ENCODE assay signal across 8 mouse cellular contexts in genomic region chr3:94974026-94974527, GRCm38 (mm10). TPM values are rescaled to one million over a fixed set of nuclear protein-coding genes. Genes with fewer than 3 reads are reported as not detected.
A peak's percentile ranks its signal among the peaks of the same experiment; 100 is the strongest.
DNase-seq lines count a peak whose midpoint lies in the region; ATAC-seq lines count a peak whose summit lies in the region.

No protein-coding gene starts in this region.

- H3K4me3 ChIP-seq in kidney, embryonic 14.5 days (ENCODE audit: low read length), result peak overlapping the region; percentile 82
- peak overlapping the region; percentile 98 for H3K4me3 ChIP-seq in hindbrain, embryonic 16.5 days (ENCODE audit: low read length)
- peak overlapping the region; percentile 75 for H3K4me3 ChIP-seq in midbrain, embryonic 16.5 days (ENCODE audit: low read depth, low read length)

- H3K4me1 ChIP-seq in kidney, embryonic 14.5 days (ENCODE audit: control insufficient read depth, insufficient read depth, low read length), result peaks cover 6% of the 10 kb centered on the region
- peaks cover 11% of the 10 kb centered on the region for H3K4me1 ChIP-seq in hindbrain, embryonic 16.5 days (ENCODE audit: control insufficient read depth, insufficient read depth, low read depth, low read length)
- H3K4me1 ChIP-seq in midbrain, embryonic 16.5 days (ENCODE audit: control insufficient read depth, insufficient read depth, low read length), result peaks cover 14% of the 10 kb centered on the region

- peak overlapping the region; percentile 59 for H3K4me2 ChIP-seq in kidney, embryonic 14.5 days (replicated peaks; ENCODE audit: low read depth, low read length)
- peak overlapping the region; percentile 60 for H3K4me2 ChIP-seq in hindbrain, embryonic 16.5 days (ENCODE audit: low read length)
- H3K4me2 ChIP-seq in midbrain, embryonic 16.5 days (ENCODE audit: low read length), result peak overlapping the region; percentile 54

- no peak for DNase-seq in kidney, postnatal 25 days
- DNase-seq in MN1 (ENCODE audit: low spot score), result no peak
- DNase-seq in cerebellum, adult 11 months, result no peak
- no peak for DNase-seq in thymus, postnatal 36 days

- peak overlapping the region; percentile 88 for H3K9ac ChIP-seq in kidney, embryonic 14.5 days (ENCODE audit: low read depth, low read length)
- H3K9ac ChIP-seq in hindbrain, embryonic 16.5 days (ENCODE audit: low read depth, low read length), result peak overlapping the region; percentile 43
- peak overlapping the region; percentile 61 for H3K9ac ChIP-seq in midbrain, embryonic 16.5 days (ENCODE audit: low read depth, low read length)

- ATAC-seq in kidney, embryonic 14.5 days (ENCODE audit: low FRiP score, low TSS enrichment), result peak; percentile 26; the same call in 1 of the 2 replicates
- ATAC-seq in common myeloid progenitor, adult 5-6 weeks (replicated peaks; ENCODE audit: low read depth, poor library complexity, severe bottlenecking), result peak; percentile 6; the same call in 1 of the 2 replicates
- ATAC-seq in hindbrain, embryonic 16.5 days, result peak; percentile 64
- peak; percentile 44 for ATAC-seq in midbrain, embryonic 16.5 days

- no peaks in the 10 kb centered on the region for H3K9me3 ChIP-seq in kidney, embryonic 14.5 days (ENCODE audit: control insufficient read depth, low read length)
- no peaks in the 10 kb centered on the region for H3K9me3 ChIP-seq in hindbrain, embryonic 16.5 days (ENCODE audit: control insufficient read depth, low read length)
- H3K9me3 ChIP-seq in midbrain, embryonic 16.5 days (replicated peaks; ENCODE audit: control insufficient read depth, low read length, poor library complexity, severe bottlenecking), result no peaks in the 10 kb centered on the region

- H3K27me3 ChIP-seq in kidney, embryonic 14.5 days (ENCODE audit: control insufficient read depth, insufficient read depth, low read length), result no peaks in the 10 kb centered on the region
- no peaks in the 10 kb centered on the region for H3K27me3 ChIP-seq in hindbrain, embryonic 16.5 days (replicated peaks; ENCODE audit: control insufficient read depth, insufficient read depth, low read length)
- H3K27me3 ChIP-seq in midbrain, embryonic 16.5 days (ENCODE audit: control insufficient read depth, insufficient read depth, low read depth, low read length), result no peaks in the 10 kb centered on the region

- H3K36me3 ChIP-seq in kidney, embryonic 14.5 days (ENCODE audit: control insufficient read depth, insufficient read depth, low read length), result 0 out of 2 replicates have a peak, but pooled peaks cover 5% of the 10 kb centered on the region
- H3K36me3 ChIP-seq in hindbrain, embryonic 16.5 days (ENCODE audit: control insufficient read depth, insufficient read depth, low read length), result 0 out of 2 replicates have a peak, but pooled peaks cover 3% of the 10 kb centered on the region
- no peaks in the 10 kb centered on the region for H3K36me3 ChIP-seq in midbrain, embryonic 16.5 days (ENCODE audit: control insufficient read depth, insufficient read depth, low read length)

- 22% methylated on average over 9 of the region's 9 CpGs for WGBS in kidney, embryonic 14.5 days
- WGBS in hindbrain, embryonic 16.5 days, result 16% methylated on average over 9 of the region's 9 CpGs
- 14% methylated on average over 9 of the region's 9 CpGs for WGBS in midbrain, embryonic 16.5 days

- no peak overlapping the region; the same call in 1 of the 2 replicates for H3K27ac ChIP-seq in kidney, embryonic 14.5 days (ENCODE audit: low read depth, low read length)
- H3K27ac ChIP-seq in hindbrain, embryonic 16.5 days (ENCODE audit: low read depth, low read length), result peak overlapping the region; percentile 16; the same call in 1 of the 2 replicates
- H3K27ac ChIP-seq in midbrain, embryonic 16.5 days (ENCODE audit: low read length), result 0 out of 2 replicates have a peak overlapping the region, but pooled peaks have one; percentile 48

RNA-seq across cellular contexts. Expression of gene Pi4kb, which starts 0.5 kb away (rescaled TPM):
- polyA plus RNA-seq in kidney, embryonic 14.5 days (2014; fragmentation: Nextera tagmentation; extraction: Ambion mirVana), result 22.6 and 25.7 TPM in 2 replicates
- total RNA-seq in common myeloid progenitor, adult 5-6 weeks (2017), result 11.6 and 43.0 TPM in 2 replicates
- 22.1 and 26.2 TPM in 2 replicates for polyA plus RNA-seq in hindbrain, embryonic 16.5 days (2015; fragmentation: Nextera tagmentation; extraction: Ambion mirVana)
- 21.1 and 22.4 TPM in 2 replicates for polyA plus RNA-seq in midbrain, embryonic 16.5 days (2015; fragmentation: Nextera tagmentation; extraction: Ambion mirVana)

RNA-seq across cellular contexts. Expression of gene Rfx5, which starts 20.2 kb away (rescaled TPM):
- 8.7 and 13.0 TPM in 2 replicates for polyA plus RNA-seq in kidney, embryonic 14.5 days (2014; fragmentation: Nextera tagmentation; extraction: Ambion mirVana)
- total RNA-seq in common myeloid progenitor, adult 5-6 weeks (2017), result 24.3 and 27.3 TPM in 2 replicates
- polyA plus RNA-seq in hindbrain, embryonic 16.5 days (2015; fragmentation: Nextera tagmentation; extraction: Ambion mirVana), result 6.1 and 7.1 TPM in 2 replicates
- polyA plus RNA-seq in midbrain, embryonic 16.5 days (2015; fragmentation: Nextera tagmentation; extraction: Ambion mirVana), result 6.2 and 7.5 TPM in 2 replicates

RNA-seq across cellular contexts. Expression of gene Zfp687, which starts 41.2 kb away (rescaled TPM):
- polyA plus RNA-seq in kidney, embryonic 14.5 days (2014; fragmentation: Nextera tagmentation; extraction: Ambion mirVana), result 28.7 and 38.1 TPM in 2 replicates
- total RNA-seq in common myeloid progenitor, adult 5-6 weeks (2017), result 18.2 and 20.6 TPM in 2 replicates
- 15.9 and 22.0 TPM in 2 replicates for polyA plus RNA-seq in hindbrain, embryonic 16.5 days (2015; fragmentation: Nextera tagmentation; extraction: Ambion mirVana)
- 17.6 and 18.7 TPM in 2 replicates for polyA plus RNA-seq in midbrain, embryonic 16.5 days (2015; fragmentation: Nextera tagmentation; extraction: Ambion mirVana)

RNA-seq across cellular contexts. Expression of gene Selenbp1, which starts 41.2 kb away (rescaled TPM):
- 35.6 and 40.0 TPM in 2 replicates for polyA plus RNA-seq in kidney, embryonic 14.5 days (2014; fragmentation: Nextera tagmentation; extraction: Ambion mirVana)
- total RNA-seq in common myeloid progenitor, adult 5-6 weeks (2017), result 41.5 and 57.4 TPM in 2 replicates
- polyA plus RNA-seq in hindbrain, embryonic 16.5 days (2015; fragmentation: Nextera tagmentation; extraction: Ambion mirVana), result 18.1 and 23.5 TPM in 2 replicates
- 10.8 and 12.4 TPM in 2 replicates for polyA plus RNA-seq in midbrain, embryonic 16.5 days (2015; fragmentation: Nextera tagmentation; extraction: Ambion mirVana)

Comparison
In these comparisons a context has a peak if more than half of its experiments do, and no peak if none do; other contexts are left out.
1. ATAC-seq: peak in every context shown above with its lines; median percentile 64 in hindbrain, embryonic 16.5 days; 44 in midbrain, embryonic 16.5 days; 26 in kidney, embryonic 14.5 days; 6 in common myeloid progenitor, adult 5-6 weeks.